Mouse (Mus musculus) CH12.LX (cell line): ENCODE measurements around the gene H2-Aa. TPM values are rescaled to one million over a fixed set of nuclear protein-coding genes. Genes with fewer than 3 reads are reported as not detected.

Source experiments
- DNase-seq: peaks from one replicate; pipeline ENCODE4 v3.0.0-alpha.2; 2013; ENCODE audit errors: extremely low read depth
- H3K27ac ChIP-seq: 2 replicates; pipeline ENCODE4 v1.5.1; 2012; ENCODE audit warnings: low read depth, mild to moderate bottlenecking, control low read depth, moderate library complexity; ENCODE audit not compliant: insufficient read depth
- H3K27me3 ChIP-seq: replicated peaks from 2 replicates; pipeline ENCODE3; 2012; ENCODE audit warnings: inconsistent platforms
- H3K36me3 ChIP-seq, 2 experiments: replicated peaks in 1 of 2; 2 replicates each; pipeline versions ENCODE3 to v1.6.1; 2012; ENCODE audit warnings: inconsistent platforms in 1 of 2, low read length in 1 of 2, mild to moderate bottlenecking in 1 of 2, mixed read lengths in 1 of 2, moderate library complexity in 1 of 2; ENCODE audit not compliant: control insufficient read depth in 1 of 2, insufficient read depth in 1 of 2
- H3K4me1 ChIP-seq, 2 experiments: 2 replicates each; pipeline ENCODE4 v1.6.1; 2012; ENCODE audit warnings: inconsistent platforms in 1 of 2, moderate library complexity in 1 of 2; ENCODE audit not compliant: insufficient read depth in 2 of 2, control insufficient read depth in 1 of 2
- H3K4me2 ChIP-seq: 2 replicates; pipeline ENCODE4 v1.6.1; 2012; ENCODE audit warnings: low read depth, mild to moderate bottlenecking, control low read depth; ENCODE audit not compliant: poor library complexity, insufficient read depth, severe bottlenecking
- H3K4me3 ChIP-seq, 3 experiments: fragments of 150-350 bp in 1 of 3; sonication (generic) in 1 of 3; replicated peaks in 1 of 3; 2 replicates each; pipeline versions ENCODE3 to v1.5.1; 2011 to 2012; ENCODE audit warnings: low read depth in 2 of 3, low read length in 2 of 3, mild to moderate bottlenecking in 2 of 3, moderate library complexity in 2 of 3, control low read depth in 1 of 3, improper control_type of control experiment in 1 of 3, inconsistent platforms in 1 of 3, mixed read lengths in 1 of 3; ENCODE audit not compliant: poor library complexity in 1 of 3
- H3K79me2 ChIP-seq: replicated peaks from 2 replicates; pipeline ENCODE4 v1.6.1; 2012; ENCODE audit warnings: mild to moderate bottlenecking, moderate library complexity; ENCODE audit not compliant: control insufficient read depth, poor library complexity, insufficient read depth, severe bottlenecking; ENCODE audit errors: extremely low read depth
- H3K9ac ChIP-seq: 2 replicates; pipeline ENCODE4 v1.6.1; 2012; ENCODE audit warnings: low read depth, mild to moderate bottlenecking, control low read depth, moderate library complexity; ENCODE audit not compliant: insufficient read depth
- H3K9me3 ChIP-seq: replicated peaks from 2 replicates; pipeline ENCODE3; 2012; ENCODE audit warnings: low read length, inconsistent platforms, mixed read lengths
- BHLHE40 ChIP-seq: IDR thresholded peaks from 2 replicates; pipeline ENCODE4 v1.6.1; 2011; ENCODE audit warnings: mild to moderate bottlenecking, low read depth, low read length, improper control_type of control experiment
- CHD2 ChIP-seq: IDR thresholded peaks from 2 replicates; pipeline ENCODE4 v1.6.1; 2011; ENCODE audit warnings: low read length, improper control_type of control experiment
- CTCF ChIP-seq, 2 experiments: IDR thresholded peaks in 1 of 2; conservative IDR thresholded peaks in 1 of 2; 2 replicates each; pipeline ENCODE4 v1.5.1; 2011 to 2012; ENCODE audit warnings: low read depth in 2 of 2, low read length in 2 of 2, improper control_type of control experiment in 1 of 2, inconsistent platforms in 1 of 2, mild to moderate bottlenecking in 1 of 2, moderate library complexity in 1 of 2
- E2F4 ChIP-seq: IDR thresholded peaks from 2 replicates; pipeline ENCODE4 v1.6.1; 2011; ENCODE audit warnings: low read depth, low read length, improper control_type of control experiment; ENCODE audit not compliant: insufficient replicate concordance
- EP300 ChIP-seq: IDR thresholded peaks from 2 replicates; pipeline ENCODE4 v1.6.1; 2011; ENCODE audit warnings: low read length, improper control_type of control experiment
- JUN ChIP-seq: IDR thresholded peaks from 2 replicates; pipeline ENCODE4 v1.6.1; 2011; ENCODE audit warnings: low read depth, mild to moderate bottlenecking, low read length, improper control_type of control experiment, moderate library complexity; ENCODE audit not compliant: insufficient read depth
- MAFK ChIP-seq: IDR thresholded peaks from 2 replicates; pipeline ENCODE4 v1.6.1; 2011; ENCODE audit warnings: low read length, improper control_type of control experiment; ENCODE audit not compliant: insufficient replicate concordance
- MAX ChIP-seq: IDR thresholded peaks from 2 replicates; pipeline ENCODE4 v1.6.1; 2011; ENCODE audit warnings: low read length, improper control_type of control experiment
- MAZ ChIP-seq: IDR thresholded peaks from 2 replicates; pipeline ENCODE4 v1.6.1; 2012; ENCODE audit warnings: low read depth, mild to moderate bottlenecking, inconsistent platforms, low read length, improper control_type of control experiment, moderate library complexity
- MEF2A ChIP-seq: IDR thresholded peaks from 2 replicates; pipeline ENCODE4 v1.6.1; 2014; ENCODE audit warnings: low read depth, mild to moderate bottlenecking, inconsistent platforms, low read length, improper control_type of control experiment, borderline replicate concordance
- MYC ChIP-seq: IDR thresholded peaks from 2 replicates; pipeline ENCODE4 v1.6.1; 2011; ENCODE audit warnings: low read depth, mild to moderate bottlenecking, improper control_type of control experiment, low read length
- NELFE ChIP-seq: IDR thresholded peaks from 2 replicates; pipeline ENCODE4 v1.6.1; 2011; ENCODE audit warnings: low read depth, low read length, improper control_type of control experiment
- POLR2A ChIP-seq: IDR thresholded peaks from 2 replicates; pipeline ENCODE4 v1.6.1; 2011; ENCODE audit warnings: low read depth, mild to moderate bottlenecking, improper control_type of control experiment, low read length
- POLR2AphosphoS2 ChIP-seq: IDR thresholded peaks from 2 replicates; pipeline ENCODE4 v1.6.1; 2011; ENCODE audit warnings: low read depth, low read length, improper control_type of control experiment
- RCOR1 ChIP-seq: conservative IDR thresholded peaks from 2 replicates; pipeline ENCODE4 v1.6.1; 2012; ENCODE audit warnings: low read depth, mild to moderate bottlenecking, inconsistent platforms, low read length, improper control_type of control experiment
- SMC3 ChIP-seq: IDR thresholded peaks from 2 replicates; pipeline ENCODE4 v1.6.1; 2011; ENCODE audit warnings: low read depth, low read length, improper control_type of control experiment
- TBP ChIP-seq: conservative IDR thresholded peaks from 2 replicates; pipeline ENCODE4 v1.6.1; 2011; ENCODE audit warnings: low read depth, low read length, improper control_type of control experiment
- USF2 ChIP-seq: conservative IDR thresholded peaks from 2 replicates; pipeline ENCODE4 v1.6.1; 2011; ENCODE audit warnings: low read depth, low read length, improper control_type of control experiment
- ZC3H11A ChIP-seq: IDR thresholded peaks from 2 replicates; pipeline ENCODE4 v1.6.1; 2012; ENCODE audit warnings: low read depth, mild to moderate bottlenecking, inconsistent platforms, low read length, improper control_type of control experiment
- ZKSCAN1 ChIP-seq: IDR thresholded peaks from 2 replicates; pipeline ENCODE4 v1.6.1; 2012; ENCODE audit warnings: low read depth, inconsistent platforms, low read length, improper control_type of control experiment, borderline replicate concordance
- dilution Hi-C: fragments of 300-500 bp; cut with MboI; formaldehyde crosslinking; loops from 2 replicates; pipeline ENCODE4 v1.14.3; 2020; ENCODE audit warnings: low sequenced_read_pairs; ENCODE audit not compliant: extremely low pct_unique_long_range_greater_than_20kb, extremely low pct_ligation_motif_present
- in situ Hi-C: fragments of 300-500 bp; cut with MboI; formaldehyde crosslinking; loops from 3 replicates; pipeline ENCODE4 v1.14.3; 2019; ENCODE audit warnings: low sequenced_read_pairs, low pct_ligation_motif_present, low pct_unique_long_range_greater_than_20kb, mixed read lengths
- polyA plus RNA-seq: library from polyadenylated mRNA; unstranded; fragments of >175 nt; gene quantifications from 2 replicates; pipeline ENCODE4 v1.2.1, GENCODE M21; 2012; ENCODE audit warnings: low read depth; ENCODE audit not compliant: insufficient read length
- total RNA-seq, 2 experiments: library from RNA; depleted of rRNA; stranded (reverse); fragments of 300-350 nt in 1 of 2; fragments of >200 nt in 1 of 2; gene quantifications; 2 replicates each; pipeline ENCODE4 v1.2.3; 2012 to 2014

Gene H2-Aa
- total and polyA plus RNA-seq, 3 experiments, result 385 to 958 (median 488) TPM

DNA sequence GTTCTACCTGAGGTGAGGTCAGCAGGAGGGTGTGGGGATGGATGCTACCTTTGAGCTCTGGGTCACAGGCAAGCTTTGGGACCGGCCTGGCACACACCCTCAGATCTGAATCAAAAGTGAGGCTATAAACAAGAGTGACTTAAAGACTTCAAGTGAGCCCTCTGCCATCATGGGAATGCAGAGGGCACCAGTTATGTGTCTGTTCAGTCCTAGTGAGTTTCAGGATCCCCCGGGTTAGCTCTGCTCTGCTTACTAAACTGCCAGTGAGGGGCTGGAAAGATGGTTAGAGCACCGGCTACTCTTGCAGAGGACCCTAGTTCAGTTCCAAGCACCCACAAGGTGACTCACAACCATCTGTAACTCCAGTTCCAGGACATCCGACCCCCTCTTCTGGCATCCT is 4.9 kb upstream of the H2-Aa start:
- in situ Hi-C loops (no loop called here), dilution Hi-C loops (no loop called here)
- peaks cover 6% of the 10 kb centered on the region for H3K9me3 ChIP-seq
- no peak overlapping the region for H3K4me3 ChIP-seq
- H3K27ac ChIP-seq, result no peak overlapping the region
- peaks cover 15% of the 10 kb centered on the region for H3K79me2 ChIP-seq
- no peaks in the 10 kb centered on the region for H3K27me3 ChIP-seq
- peaks cover 4 to 14% of the 10 kb centered on the region in 2 experiments for H3K36me3 ChIP-seq
- H3K4me2 ChIP-seq, result no peak overlapping the region
- peaks cover 17 to 50% of the 10 kb centered on the region in 2 experiments for H3K4me1 ChIP-seq
- no peak overlapping the region for H3K9ac ChIP-seq
- DNase-seq, result no peak
- TF ChIP-seq EP300, result no peak
- no peak for TF ChIP-seq SMC3
- no peak for TF ChIP-seq TBP
- TF ChIP-seq MAZ, result no peak
- no peak for TF ChIP-seq NELFE
- no peak for TF ChIP-seq ZKSCAN1
- no peak for TF ChIP-seq MAFK
- no peak for TF ChIP-seq POLR2A
- TF ChIP-seq RCOR1, result no peak
- no peak for TF ChIP-seq POLR2AphosphoS2
- TF ChIP-seq MAX, result no peak
- no peak for TF ChIP-seq BHLHE40
- TF ChIP-seq MEF2A, result no peak

DNA sequence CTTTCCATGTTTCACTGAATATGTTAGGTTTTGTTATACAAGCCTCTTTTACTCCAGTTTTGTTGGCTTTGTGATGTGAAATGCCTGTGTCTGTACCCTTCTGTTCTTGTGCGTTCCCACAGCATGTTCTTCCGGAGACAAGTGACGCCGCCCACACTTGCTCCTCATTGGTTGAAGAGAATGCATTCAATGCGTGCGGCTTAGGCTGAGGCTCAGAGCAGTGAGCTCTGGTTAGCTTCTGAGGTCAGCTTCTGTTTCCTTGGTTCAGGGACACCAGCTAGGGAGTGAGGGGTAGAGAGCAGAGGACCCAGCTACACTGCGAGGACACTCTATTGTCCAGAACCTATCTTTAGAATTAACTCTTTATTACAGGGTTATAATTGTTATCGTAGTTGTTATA is 4.0 kb upstream of the H2-Aa start:
- H3K9me3 ChIP-seq, result peaks cover 6% of the 10 kb centered on the region
- no peak overlapping the region for H3K4me2 ChIP-seq
- H3K27me3 ChIP-seq, result no peaks in the 10 kb centered on the region
- H3K4me3 ChIP-seq, result no peak overlapping the region
- peaks cover 17% of the 10 kb centered on the region for H3K79me2 ChIP-seq
- peak; percentile 92 for DNase-seq
- no peak for TF ChIP-seq ZKSCAN1
- no peak for TF ChIP-seq USF2
- TF ChIP-seq MYC, result no peak
- peak; percentile 96 for TF ChIP-seq CHD2
- no peak for TF ChIP-seq JUN
- TF ChIP-seq POLR2A, result 0 out of 2 replicates have a peak, but pooled peaks have one; percentile 30
- TF ChIP-seq ZC3H11A, result no peak
- no peak for TF ChIP-seq E2F4
- TF ChIP-seq CTCF (conservative IDR thresholded peaks at IDR 0.05 in 1 of 2, IDR thresholded peaks at IDR 0.05 in 1 of 2; ENCODE audit: low read depth in 2 of 2, low read length in 2 of 2), result no peak
- in situ Hi-C loops (no loop called here), dilution Hi-C loops (no loop called here)
- peaks cover 4 to 14% of the 10 kb centered on the region in 2 experiments for H3K36me3 ChIP-seq
- H3K4me1 ChIP-seq, result peaks cover 14 to 41% of the 10 kb centered on the region in 2 experiments; a peak in 3 of 4 replicates
- no peak overlapping the region for H3K27ac ChIP-seq
- H3K9ac ChIP-seq, result no peak overlapping the region
